Mouse (Mus musculus): ENCODE measurements around the gene Slc9a9. TPM values are rescaled to one million over a fixed set of nuclear protein-coding genes. Genes with fewer than 3 reads are reported as not detected.

The Slc9a9 gene
- polyA plus RNA-seq, 1 experiment from 2014 or later, result 2.7 TPM

GRCm38 (mm10) chr9:95052160-95052559, 382.5 kb downstream of the Slc9a9 start:
- Histone ChIP-seq H3K4me2 (no peak overlapping the region), H3K9ac (no peak overlapping the region), H3K9me3 (replicated peaks) (no peaks in the 10 kb centered on the region), H3K36me3 (replicated peaks) (no peaks in the 10 kb centered on the region), H3K27ac (replicated peaks) (no peak overlapping the region), H3K27me3 (no peaks in the 10 kb centered on the region), H3K4me1 (replicated peaks) (no peaks in the 10 kb centered on the region), H3K4me3 (replicated peaks) (no peak overlapping the region)
- ATAC-seq (ENCODE audit: insufficient read depth), result no peak
- WGBS (ENCODE audit: insufficient replicate concordance), result 72% methylated on average over 9 of the region's 9 CpGs

- H3K4me1 ChIP-seq (replicated peaks), result no peaks in the 10 kb centered on the region
- no peak overlapping the region for H3K27ac ChIP-seq (replicated peaks)
- no peak overlapping the region for H3K4me3 ChIP-seq (replicated peaks)
- no peak for ATAC-seq (ENCODE audit: insufficient read depth)
- WGBS (ENCODE audit: insufficient replicate concordance), result 50% methylated on average over 5 of the region's 5 CpGs
- H3K36me3 ChIP-seq (replicated peaks), result no peaks in the 10 kb centered on the region
- H3K27me3 ChIP-seq, result no peaks in the 10 kb centered on the region
- no peaks in the 10 kb centered on the region for H3K9me3 ChIP-seq (replicated peaks)
- H3K4me2 ChIP-seq, result no peak overlapping the region
- no peak overlapping the region for H3K9ac ChIP-seq
These were observed 383.5 kb downstream of the Slc9a9 start for GRCm38 (mm10) chr9:95053183-95053582.

- Histone ChIP-seq H3K27me3 (no peaks in the 10 kb centered on the region), H3K4me2 (no peak overlapping the region), H3K36me3 (replicated peaks) (no peaks in the 10 kb centered on the region), H3K4me1 (replicated peaks) (no peaks in the 10 kb centered on the region), H3K9ac (no peak overlapping the region), H3K9me3 (replicated peaks) (no peaks in the 10 kb centered on the region), H3K4me3 (replicated peaks) (no peak overlapping the region), H3K27ac (replicated peaks) (no peak overlapping the region)
- no peak for ATAC-seq (ENCODE audit: insufficient read depth)
- 64% methylated on average over 4 of the region's 4 CpGs for WGBS (ENCODE audit: insufficient replicate concordance)
These were observed 386.1 kb downstream of the Slc9a9 start for GRCm38 (mm10) chr9:95055843-95056242.

GRCm38 (mm10) chr9:95060702-95061101, 391.0 kb downstream of the Slc9a9 start:
- Histone ChIP-seq H3K9ac (no peak overlapping the region), H3K9me3 (replicated peaks) (no peaks in the 10 kb centered on the region), H3K4me3 (replicated peaks) (no peak overlapping the region), H3K4me1 (replicated peaks) (no peaks in the 10 kb centered on the region), H3K27me3 (no peaks in the 10 kb centered on the region), H3K36me3 (replicated peaks) (no peaks in the 10 kb centered on the region), H3K27ac (replicated peaks) (no peak overlapping the region), H3K4me2 (no peak overlapping the region)
- no peak for ATAC-seq (ENCODE audit: insufficient read depth)
- 78% methylated on average over 4 of the region's 4 CpGs for WGBS (ENCODE audit: insufficient replicate concordance)

GRCm38 (mm10) chr9:95067037-95067436, 397.3 kb downstream of the Slc9a9 start:
- no peaks in the 10 kb centered on the region for H3K36me3 ChIP-seq (replicated peaks)
- no peak overlapping the region for H3K27ac ChIP-seq (replicated peaks)
- no peak for ATAC-seq (ENCODE audit: insufficient read depth)
- no peaks in the 10 kb centered on the region for H3K4me1 ChIP-seq (replicated peaks)
- no peak overlapping the region for H3K4me3 ChIP-seq (replicated peaks)
- H3K9me3 ChIP-seq (replicated peaks), result no peaks in the 10 kb centered on the region
- H3K4me2 ChIP-seq, result no peak overlapping the region
- no peaks in the 10 kb centered on the region for H3K27me3 ChIP-seq
- 35% methylated on average over 3 of the region's 3 CpGs for WGBS (ENCODE audit: insufficient replicate concordance)
- no peak overlapping the region for H3K9ac ChIP-seq

GRCm38 (mm10) chr9:95068466-95068865, 398.8 kb downstream of the Slc9a9 start:
- Histone ChIP-seq H3K36me3 (replicated peaks) (no peaks in the 10 kb centered on the region), H3K4me2 (no peak overlapping the region), H3K9me3 (replicated peaks) (no peaks in the 10 kb centered on the region), H3K4me1 (replicated peaks) (no peaks in the 10 kb centered on the region), H3K9ac (no peak overlapping the region), H3K27me3 (no peaks in the 10 kb centered on the region), H3K27ac (replicated peaks) (no peak overlapping the region), H3K4me3 (replicated peaks) (no peak overlapping the region)
- WGBS (ENCODE audit: insufficient replicate concordance), result 63% methylated on average over 2 of the region's 2 CpGs
- no peak for ATAC-seq (ENCODE audit: insufficient read depth)

GRCm38 (mm10) chr9:95070832-95071519, 401.3 kb downstream of the Slc9a9 start:
- Histone ChIP-seq H3K4me2 (no peak overlapping the region), H3K36me3 (replicated peaks) (no peaks in the 10 kb centered on the region), H3K4me1 (replicated peaks) (no peaks in the 10 kb centered on the region), H3K9me3 (replicated peaks) (no peaks in the 10 kb centered on the region), H3K4me3 (replicated peaks) (no peak overlapping the region), H3K9ac (no peak overlapping the region), H3K27me3 (no peaks in the 10 kb centered on the region), H3K27ac (replicated peaks) (no peak overlapping the region)
- WGBS (ENCODE audit: insufficient replicate concordance), result 69% methylated on average over 13 of the region's 13 CpGs
- no peak for ATAC-seq (ENCODE audit: insufficient read depth)

- Histone ChIP-seq H3K27me3 (no peaks in the 10 kb centered on the region), H3K36me3 (replicated peaks) (no peaks in the 10 kb centered on the region), H3K4me2 (no peak overlapping the region), H3K4me3 (replicated peaks) (no peak overlapping the region), H3K27ac (replicated peaks) (no peak overlapping the region), H3K9ac (no peak overlapping the region), H3K9me3 (replicated peaks) (no peaks in the 10 kb centered on the region), H3K4me1 (replicated peaks) (no peaks in the 10 kb centered on the region)
- no peak for ATAC-seq (ENCODE audit: insufficient read depth)
- WGBS (ENCODE audit: insufficient replicate concordance), result 49% methylated on average over 14 of the region's 14 CpGs
These were observed 402.8 kb downstream of the Slc9a9 start for GRCm38 (mm10) chr9:95072450-95072955.

- 66% methylated on average over 8 of the region's 8 CpGs for WGBS (ENCODE audit: insufficient replicate concordance)
- no peak overlapping the region for H3K27ac ChIP-seq (replicated peaks)
- ATAC-seq (ENCODE audit: insufficient read depth), result no peak
These were observed 404.0 kb downstream of the Slc9a9 start for GRCm38 (mm10) chr9:95073691-95074090.

GRCm38 (mm10) chr9:95075856-95076255, 406.1 kb downstream of the Slc9a9 start:
- 63% methylated on average over 12 of the region's 12 CpGs for WGBS (ENCODE audit: insufficient replicate concordance)
- no peak for ATAC-seq (ENCODE audit: insufficient read depth)
- Histone ChIP-seq H3K27me3 (no peaks in the 10 kb centered on the region), H3K27ac (replicated peaks) (no peak overlapping the region), H3K9ac (no peak overlapping the region), H3K4me2 (no peak overlapping the region), H3K36me3 (replicated peaks) (no peaks in the 10 kb centered on the region), H3K4me3 (replicated peaks) (no peak overlapping the region), H3K4me1 (replicated peaks) (no peaks in the 10 kb centered on the region), H3K9me3 (replicated peaks) (no peaks in the 10 kb centered on the region)

More at GRCm38 (mm10) chr9:95073691-95074090, 404.0 kb downstream of the Slc9a9 start:
- Histone ChIP-seq H3K4me1 (replicated peaks) (no peaks in the 10 kb centered on the region), H3K36me3 (replicated peaks) (no peaks in the 10 kb centered on the region), H3K27me3 (no peaks in the 10 kb centered on the region), H3K4me3 (replicated peaks) (no peak overlapping the region), H3K4me2 (no peak overlapping the region), H3K9ac (no peak overlapping the region), H3K9me3 (replicated peaks) (no peaks in the 10 kb centered on the region)

- H3K9me3 ChIP-seq (replicated peaks), result no peaks in the 10 kb centered on the region
- no peaks in the 10 kb centered on the region for H3K27me3 ChIP-seq
- H3K4me3 ChIP-seq (replicated peaks), result no peak overlapping the region
- 78% methylated on average over 5 of the region's 5 CpGs for WGBS (ENCODE audit: insufficient replicate concordance)
- no peaks in the 10 kb centered on the region for H3K36me3 ChIP-seq (replicated peaks)
- H3K4me1 ChIP-seq (replicated peaks), result no peaks in the 10 kb centered on the region
- no peak for ATAC-seq (ENCODE audit: insufficient read depth)
- H3K27ac ChIP-seq (replicated peaks), result no peak overlapping the region
- H3K9ac ChIP-seq, result no peak overlapping the region
- H3K4me2 ChIP-seq, result no peak overlapping the region
These were observed 408.2 kb downstream of the Slc9a9 start for GRCm38 (mm10) chr9:95077938-95078337.

- no peaks in the 10 kb centered on the region for H3K4me1 ChIP-seq (replicated peaks)
- no peaks in the 10 kb centered on the region for H3K9me3 ChIP-seq (replicated peaks)
- no peaks in the 10 kb centered on the region for H3K36me3 ChIP-seq (replicated peaks)
- 56% methylated on average over 3 of the region's 3 CpGs for WGBS (ENCODE audit: insufficient replicate concordance)
- no peak overlapping the region for H3K4me3 ChIP-seq (replicated peaks)
- H3K27ac ChIP-seq (replicated peaks), result no peak overlapping the region
- no peaks in the 10 kb centered on the region for H3K27me3 ChIP-seq
- no peak overlapping the region for H3K4me2 ChIP-seq
- ATAC-seq (ENCODE audit: insufficient read depth), result no peak
- H3K9ac ChIP-seq, result no peak overlapping the region
These were observed 408.9 kb downstream of the Slc9a9 start for GRCm38 (mm10) chr9:95078626-95079025.
